In the genomic region with DNA sequence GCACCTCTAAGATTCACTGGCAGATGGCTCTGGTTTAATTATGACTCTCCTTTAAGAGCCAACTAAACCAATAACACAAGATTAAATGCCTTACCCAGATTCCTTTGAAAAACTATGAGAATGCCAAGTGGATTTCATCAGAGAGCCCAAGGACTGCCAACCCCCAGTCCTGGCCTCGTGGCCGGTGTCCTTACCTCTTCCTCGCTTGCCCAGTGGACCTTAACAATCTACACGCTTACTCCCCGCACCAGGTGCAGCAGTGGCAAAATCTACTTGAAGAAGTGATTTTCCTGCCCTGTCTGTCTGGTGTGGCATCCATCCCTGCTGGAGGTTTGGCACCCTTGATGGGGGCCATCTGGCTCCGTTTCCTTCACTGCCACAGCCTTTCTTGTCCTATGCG, we compare ENCODE assay signal across 12 mouse cellular contexts. TPM values are rescaled to one million over a fixed set of nuclear protein-coding genes. Genes with fewer than 3 reads are reported as not detected.
DNase-seq lines count a peak whose midpoint lies in the region; ATAC-seq lines count a peak whose summit lies in the region.
"Had no signal": no experiment of that assay in that cellular context is flagged by ENCODE, and none has a peak within 500 bp of the region (broad histone marks: within the 10 kb centered on the region; RNA-seq: fewer than 3 reads in every experiment).

No protein-coding gene starts in this region.

- DNase-seq in gastrocnemius, postnatal 25 days, result peak; percentile 39
- no peak for DNase-seq in gastrocnemius, postnatal 10 days
- DNase-seq in lung, adult 18-20 months, result peak; percentile 47 to 60
- no peak for DNase-seq in lung, postnatal 10 days
- peak; percentile 43 for DNase-seq in cerebellum, adult 9-10 months
- peak; percentile 46 for DNase-seq in lung, postnatal 36 days
- no peak for DNase-seq in spleen, postnatal 14 days (ENCODE audit: low spot score in 2 of 2)
- no peak for DNase-seq in midbrain, embryonic 14.5 days
- DNase-seq: B cell, adult 2 months had no signal

- H3K9ac ChIP-seq in midbrain, embryonic 14.5 days (replicated peaks; ENCODE audit: low read length), result no peak overlapping the region

- H3K27ac ChIP-seq in midbrain, embryonic 14.5 days (replicated peaks; ENCODE audit: low read depth, low read length), result no peak overlapping the region
- H3K27ac ChIP-seq: limb, embryonic 10.5 days had no signal

- no peaks in the 10 kb centered on the region for H3K36me3 ChIP-seq in midbrain, embryonic 14.5 days (ENCODE audit: control insufficient read depth, insufficient read depth, low read length)
- H3K36me3 ChIP-seq: limb, embryonic 10.5 days had no signal

- no peaks in the 10 kb centered on the region for H3K27me3 ChIP-seq in midbrain, embryonic 14.5 days (ENCODE audit: control insufficient read depth, insufficient read depth, low read length)

- no peak overlapping the region for H3K4me2 ChIP-seq in midbrain, embryonic 14.5 days (ENCODE audit: low read length)

- H3K4me3 ChIP-seq in midbrain, embryonic 14.5 days (replicated peaks; ENCODE audit: low read depth, low read length), result no peak overlapping the region
- H3K4me3 ChIP-seq: limb, embryonic 10.5 days had no signal

- H3K4me1 ChIP-seq in midbrain, embryonic 14.5 days (ENCODE audit: control insufficient read depth, insufficient read depth, low read length), result 0 out of 2 replicates have a peak, but pooled peaks cover 5% of the 10 kb centered on the region

- WGBS in midbrain, embryonic 14.5 days, result 83% methylated on average over 7 of the region's 7 CpGs

- H3K9me3 ChIP-seq in midbrain, embryonic 14.5 days (ENCODE audit: control insufficient read depth, low read length), result no peaks in the 10 kb centered on the region
- H3K9me3 ChIP-seq: limb, embryonic 10.5 days had no signal

- ATAC-seq in midbrain, embryonic 14.5 days (ENCODE audit: low FRiP score, low TSS enrichment), result no peak
- ATAC-seq: intestine, embryonic 16.5 days had no signal

RNA-seq across cellular contexts. Expression of a gene that starts 53.3 kb away (rescaled TPM):
- 1 to 10 TPM; 9.4 to 9.8 TPM for total RNA-seq in gastrocnemius, postnatal 25 days (2021)
- total RNA-seq in gastrocnemius, postnatal 10 days (2021), result 10 to 100 TPM; 20.0 to 23.0 TPM
- 7.5 and 13.0 TPM in 2 replicates for polyA plus RNA-seq in midbrain, embryonic 14.5 days (2014; fragmentation: Nextera tagmentation; extraction: Ambion mirVana)
- total RNA-seq: monocyte, adult 5-6 weeks had no signal

Comparison
In these comparisons a context has a peak if more than half of its experiments do, and no peak if none do; other contexts are left out.
1. DNase-seq: peak in gastrocnemius, postnatal 25 days (single experiment), lung, adult 18-20 months (2 of 2), cerebellum, adult 9-10 months (single experiment) and lung, postnatal 36 days (single experiment); none in gastrocnemius, postnatal 10 days (single experiment), lung, postnatal 10 days (single experiment), spleen, postnatal 14 days (0 of 2) and midbrain, embryonic 14.5 days (single experiment).